Mouse (Mus musculus) CH12.LX (cell line): ENCODE results near the gene Zfp689.

ENCODE experiments used
- CHD1 ChIP-seq: IDR thresholded peaks from 2 replicates; pipeline ENCODE4 v1.6.1; 2012; ENCODE audit warnings: low read depth, low read length, improper control_type of control experiment, inconsistent platforms
- CTCF ChIP-seq, 2 experiments: IDR thresholded peaks in 1 of 2; conservative IDR thresholded peaks in 1 of 2; 2 replicates each; pipeline ENCODE4 v1.5.1; 2011 to 2012; ENCODE audit warnings: low read depth in 2 of 2, low read length in 2 of 2, improper control_type of control experiment in 1 of 2, inconsistent platforms in 1 of 2, mild to moderate bottlenecking in 1 of 2, moderate library complexity in 1 of 2
- EP300 ChIP-seq: IDR thresholded peaks from 2 replicates; pipeline ENCODE4 v1.6.1; 2011; ENCODE audit warnings: low read length, improper control_type of control experiment
- MAFK ChIP-seq: IDR thresholded peaks from 2 replicates; pipeline ENCODE4 v1.6.1; 2011; ENCODE audit warnings: low read length, improper control_type of control experiment; ENCODE audit not compliant: insufficient replicate concordance
- MAZ ChIP-seq: IDR thresholded peaks from 2 replicates; pipeline ENCODE4 v1.6.1; 2012; ENCODE audit warnings: low read depth, mild to moderate bottlenecking, inconsistent platforms, low read length, improper control_type of control experiment, moderate library complexity
- POLR2A ChIP-seq: IDR thresholded peaks from 2 replicates; pipeline ENCODE4 v1.6.1; 2011; ENCODE audit warnings: low read depth, mild to moderate bottlenecking, improper control_type of control experiment, low read length
- RAD21 ChIP-seq: IDR thresholded peaks from 2 replicates; pipeline ENCODE4 v1.6.1; 2011; ENCODE audit warnings: low read depth, mild to moderate bottlenecking, low read length, improper control_type of control experiment, moderate library complexity
- USF1 ChIP-seq: IDR thresholded peaks from 2 replicates; pipeline ENCODE4 v1.6.1; 2014; ENCODE audit warnings: low read depth, mild to moderate bottlenecking, inconsistent platforms, low read length, improper control_type of control experiment
- USF2 ChIP-seq: conservative IDR thresholded peaks from 2 replicates; pipeline ENCODE4 v1.6.1; 2011; ENCODE audit warnings: low read depth, low read length, improper control_type of control experiment
- ZC3H11A ChIP-seq: IDR thresholded peaks from 2 replicates; pipeline ENCODE4 v1.6.1; 2012; ENCODE audit warnings: low read depth, mild to moderate bottlenecking, inconsistent platforms, low read length, improper control_type of control experiment

- no peak for TF ChIP-seq CTCF (conservative IDR thresholded peaks at IDR 0.05 in 1 of 2, IDR thresholded peaks at IDR 0.05 in 1 of 2; ENCODE audit: low read depth in 2 of 2, low read length in 2 of 2)
- TF ChIP-seq MAZ, result no peak
- TF ChIP-seq POLR2A, result 0 out of 2 replicates have a peak, but pooled peaks have one; percentile 3
- TF ChIP-seq MAFK, result no peak
- no peak for TF ChIP-seq RAD21
- no peak for TF ChIP-seq EP300
- no peak for TF ChIP-seq USF2
- TF ChIP-seq USF1, result no peak
- 0 out of 2 replicates have a peak, but pooled peaks have one; percentile 30 for TF ChIP-seq CHD1
- TF ChIP-seq ZC3H11A, result no peak
These were observed 21.2 kb upstream of the Zfp689 start for GRCm38 (mm10) chr7:127470011-127470715.
